Mouse (Mus musculus) ZHBTc4 (cell line): ENCODE measurements around the gene Bola1.
A peak's percentile ranks its signal among the peaks of the same experiment; 100 is the strongest.
"Not testable (repeated sequence)": the region's sequence is repeated elsewhere in the genome, so short reads cannot be mapped to it uniquely, and the experiment has no call there.

Experiments used
- DNase-seq: peaks from one replicate; pipeline ENCODE4 v3.0.0-alpha.2; 2011; ENCODE audit warnings: low read depth, low spot score

Bola1 gene

DNA sequence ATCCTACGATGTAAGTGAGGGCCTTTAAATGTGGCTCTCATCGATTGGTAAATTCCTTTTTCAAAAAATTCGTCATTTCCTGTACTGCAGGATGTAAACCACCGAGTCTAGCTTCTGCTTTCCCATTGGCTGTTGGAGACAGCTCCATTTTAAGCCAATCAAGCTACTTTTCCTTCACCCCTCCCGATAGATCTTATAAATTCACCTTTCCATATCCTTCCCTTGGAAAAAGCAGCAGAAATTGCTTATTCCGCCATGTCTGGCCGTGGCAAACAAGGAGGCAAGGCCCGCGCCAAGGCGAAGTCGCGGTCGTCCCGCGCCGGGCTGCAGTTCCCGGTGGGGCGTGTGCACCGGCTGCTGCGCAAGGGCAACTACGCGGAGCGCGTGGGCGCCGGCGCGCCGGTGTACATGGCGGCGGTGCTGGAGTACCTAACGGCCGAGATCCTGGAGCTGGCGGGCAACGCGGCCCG lies at the start of gene Bola1, which contains the start of gene Hist2h2ab:
Bola1 (minus strand) TSS at position 49 of the 470 bp plus-strand sequence.
Hist2h2ab (plus strand) TSS at position 205 of the 470 bp plus-strand sequence.
- DNase-seq: peak; percentile 84

DNA sequence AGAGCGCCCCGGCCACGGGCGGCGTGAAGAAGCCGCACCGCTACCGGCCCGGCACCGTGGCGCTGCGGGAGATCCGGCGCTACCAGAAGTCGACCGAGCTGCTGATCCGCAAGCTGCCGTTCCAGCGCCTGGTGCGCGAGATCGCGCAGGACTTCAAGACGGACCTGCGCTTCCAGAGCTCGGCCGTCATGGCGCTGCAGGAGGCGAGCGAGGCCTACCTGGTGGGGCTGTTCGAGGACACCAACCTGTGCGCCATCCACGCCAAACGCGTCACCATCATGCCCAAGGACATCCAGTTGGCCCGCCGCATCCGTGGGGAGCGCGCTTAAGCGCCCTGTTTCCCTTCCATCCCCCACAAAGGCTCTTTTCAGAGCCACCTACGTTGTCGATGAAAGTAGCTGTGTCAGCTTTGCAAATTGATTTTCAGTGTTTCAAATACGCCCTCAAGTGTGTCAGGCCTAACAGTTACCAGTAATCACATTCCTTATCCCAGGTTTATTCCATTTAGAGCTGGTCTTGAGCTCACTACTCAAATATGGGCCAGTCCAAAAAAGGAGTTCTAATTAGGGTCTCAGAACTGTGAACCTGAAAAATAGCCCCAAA lies 49.4 kb upstream of the Bola1 start:
- DNase-seq: not testable (repeated sequence)

DNA sequence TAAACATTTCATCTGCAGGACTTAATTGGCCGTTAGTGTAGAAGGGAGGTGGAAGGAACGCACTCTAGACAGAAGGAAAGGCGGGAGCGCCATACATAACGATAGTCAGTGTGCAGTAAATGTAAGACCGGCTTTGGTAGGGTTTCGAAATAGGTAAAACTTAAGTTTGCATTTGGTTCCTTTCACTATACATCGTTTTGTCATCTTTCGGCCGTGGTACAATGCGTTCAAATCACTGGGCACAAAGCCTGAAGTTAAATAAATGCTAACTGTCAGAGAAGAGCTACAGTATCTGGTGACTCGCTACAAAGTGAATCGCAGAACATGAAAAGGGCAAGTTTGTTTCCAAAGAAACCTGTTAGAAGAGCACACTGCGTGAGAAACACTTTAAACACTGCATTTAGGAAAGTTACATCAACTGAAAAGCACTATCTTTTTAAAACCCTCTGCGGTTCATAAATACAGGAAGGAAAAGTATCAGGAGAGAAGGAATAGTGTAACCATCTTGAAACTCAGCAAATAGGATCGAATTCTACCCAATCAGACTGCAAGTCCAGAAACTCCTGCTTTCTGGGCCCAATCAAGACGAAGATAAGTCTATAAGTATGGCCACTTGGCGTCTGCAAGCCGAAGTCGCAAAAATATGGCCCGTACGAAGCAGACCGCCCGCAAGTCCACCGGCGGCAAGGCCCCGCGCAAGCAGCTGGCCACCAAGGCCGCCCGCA lies 48.7 kb upstream of the Bola1 start, which contains the start of gene Hist2h3b:
Hist2h3b (plus strand) TSS at position 604 of the 725 bp plus-strand sequence.
- peak; percentile 87 for DNase-seq

DNA sequence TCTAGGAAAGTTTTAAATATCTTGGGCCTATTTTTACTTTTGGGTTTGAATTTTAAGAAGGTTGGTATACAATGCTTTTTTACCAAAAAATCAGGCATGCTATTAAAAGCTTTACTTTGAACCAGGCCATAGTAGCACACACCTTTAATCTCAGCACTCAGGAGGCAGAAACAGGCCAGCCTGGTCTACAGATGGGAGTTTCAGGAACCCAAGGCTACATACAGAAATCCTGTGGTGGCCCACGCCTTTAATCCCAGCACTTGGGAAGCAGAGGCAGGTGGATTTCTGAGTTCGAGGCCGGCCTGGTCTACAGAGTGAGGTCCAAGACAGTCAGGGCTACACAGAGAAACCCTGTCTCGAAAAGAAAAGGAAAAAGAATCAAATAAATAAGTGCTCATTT lies 48.0 kb upstream of the Bola1 start:
- DNase-seq: no peak

DNA sequence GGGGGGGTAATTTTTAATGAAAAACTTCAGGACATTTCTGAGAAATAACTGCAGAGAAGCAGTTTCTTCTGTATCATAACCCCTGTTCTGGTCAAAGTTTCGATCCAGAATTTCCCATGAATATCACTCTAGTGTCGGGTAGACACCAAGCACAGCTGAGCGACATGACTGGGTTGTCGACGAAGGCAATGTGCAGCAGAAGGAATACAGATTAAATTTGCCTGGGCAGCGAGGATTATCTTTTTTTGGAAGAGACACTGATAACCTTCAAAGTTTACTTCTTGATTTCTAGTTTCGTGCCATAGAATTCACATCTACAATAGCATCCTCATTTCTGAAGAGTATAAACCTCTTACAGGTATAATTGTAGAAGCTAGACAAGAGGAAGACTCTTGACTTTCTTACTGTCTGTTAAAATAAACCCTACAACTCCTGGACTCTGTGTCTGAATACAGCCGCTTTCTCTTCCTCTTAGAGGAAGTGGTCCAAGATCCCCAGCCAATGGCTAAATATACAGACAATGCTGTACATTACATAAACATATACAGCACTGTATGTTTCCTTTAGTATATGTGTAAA lies 46.7 kb upstream of the Bola1 start:
- DNase-seq: no peak

DNA sequence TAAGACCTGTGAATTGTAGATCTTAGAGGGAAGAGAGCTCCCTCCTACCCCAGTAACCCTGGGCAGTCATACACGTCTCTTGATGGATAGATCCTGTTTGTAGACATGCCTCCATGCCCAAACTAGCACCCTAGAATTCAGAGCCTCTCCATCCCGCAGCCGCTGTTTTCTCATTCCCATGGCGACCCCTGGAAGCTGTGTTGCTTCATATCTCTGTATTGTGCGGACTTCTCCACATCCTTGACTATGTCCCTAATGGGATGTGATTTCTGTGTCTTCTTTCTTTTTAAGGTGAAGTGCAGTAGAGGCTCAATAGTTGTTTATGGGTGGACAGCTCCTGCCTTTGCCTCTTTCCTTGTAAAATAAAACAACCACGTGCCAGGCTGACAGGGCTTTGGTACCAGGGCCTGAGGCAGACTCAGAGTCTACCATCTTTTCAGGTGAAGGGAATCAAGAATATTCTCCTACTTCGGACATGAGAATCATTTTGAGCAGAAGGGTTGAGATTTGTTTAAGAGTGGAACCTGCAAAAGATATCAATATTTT lies 45.0 kb upstream of the Bola1 start:
- no peak for DNase-seq

DNA sequence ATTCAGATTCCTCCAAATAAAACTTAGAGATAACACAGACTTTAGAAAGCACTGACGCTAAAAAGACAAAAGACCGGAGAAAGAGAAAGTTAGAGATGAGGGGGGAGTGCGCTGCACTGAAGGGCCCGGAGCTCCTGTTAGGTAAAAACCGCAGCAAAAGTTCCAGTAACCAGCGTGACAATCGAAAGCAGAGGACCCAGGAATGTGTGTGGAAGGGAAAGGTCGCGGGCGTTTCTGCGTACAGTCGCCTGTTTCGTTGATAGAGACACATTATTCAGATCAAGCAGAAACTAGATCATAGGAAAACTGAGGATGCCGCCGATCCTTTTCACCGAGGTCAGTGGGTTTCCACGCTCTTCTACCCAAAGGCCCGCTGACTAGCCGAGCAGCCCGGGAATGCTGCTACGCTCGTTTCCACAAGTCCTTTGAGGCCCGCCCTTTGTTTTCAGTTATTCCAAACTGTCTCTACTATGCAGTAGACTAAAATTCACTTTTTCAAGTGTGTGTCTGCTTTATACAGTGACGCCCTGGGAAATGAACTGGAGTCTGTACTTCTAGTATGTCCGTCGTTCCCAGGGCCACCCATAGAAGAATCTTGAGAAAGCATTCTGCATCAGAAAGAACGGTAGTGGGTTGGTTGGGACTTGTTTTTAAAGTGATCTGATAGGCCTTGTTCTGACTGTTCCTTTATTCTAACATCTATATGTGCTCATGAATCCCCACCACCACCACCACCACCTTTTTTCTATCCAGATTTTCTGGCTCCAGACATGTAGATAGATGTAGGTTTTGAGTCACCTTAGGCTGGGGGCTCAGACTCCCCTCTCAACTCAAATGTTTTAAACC lies 44.3 kb upstream of the Bola1 start:
- peak; percentile 69 for DNase-seq

DNA sequence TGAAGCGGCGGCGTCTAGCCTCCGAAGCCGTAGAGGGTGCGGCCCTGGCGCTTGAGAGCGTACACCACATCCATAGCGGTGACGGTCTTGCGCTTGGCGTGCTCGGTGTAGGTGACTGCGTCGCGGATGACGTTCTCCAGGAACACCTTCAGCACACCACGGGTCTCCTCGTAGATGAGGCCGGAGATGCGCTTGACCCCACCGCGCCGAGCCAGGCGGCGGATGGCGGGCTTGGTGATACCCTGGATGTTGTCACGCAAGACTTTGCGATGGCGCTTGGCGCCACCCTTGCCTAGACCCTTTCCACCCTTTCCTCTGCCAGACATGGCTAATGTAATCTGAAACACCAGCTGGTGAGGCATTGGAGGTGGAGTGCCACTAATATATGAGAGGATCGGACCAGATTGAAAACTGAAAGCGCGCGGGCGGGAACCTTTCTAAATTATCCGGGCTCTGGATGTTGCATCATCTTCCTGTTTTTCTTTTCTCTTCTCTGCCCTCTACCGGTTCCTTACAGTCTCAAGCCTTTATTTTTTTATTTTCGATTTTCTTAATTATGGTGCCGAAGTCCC lies 43.6 kb upstream of the Bola1 start, which contains the start of gene Hist2h4:
Hist2h4 (minus strand) TSS at position 333 of the 572 bp plus-strand sequence.
- DNase-seq: peak; percentile 94

DNA sequence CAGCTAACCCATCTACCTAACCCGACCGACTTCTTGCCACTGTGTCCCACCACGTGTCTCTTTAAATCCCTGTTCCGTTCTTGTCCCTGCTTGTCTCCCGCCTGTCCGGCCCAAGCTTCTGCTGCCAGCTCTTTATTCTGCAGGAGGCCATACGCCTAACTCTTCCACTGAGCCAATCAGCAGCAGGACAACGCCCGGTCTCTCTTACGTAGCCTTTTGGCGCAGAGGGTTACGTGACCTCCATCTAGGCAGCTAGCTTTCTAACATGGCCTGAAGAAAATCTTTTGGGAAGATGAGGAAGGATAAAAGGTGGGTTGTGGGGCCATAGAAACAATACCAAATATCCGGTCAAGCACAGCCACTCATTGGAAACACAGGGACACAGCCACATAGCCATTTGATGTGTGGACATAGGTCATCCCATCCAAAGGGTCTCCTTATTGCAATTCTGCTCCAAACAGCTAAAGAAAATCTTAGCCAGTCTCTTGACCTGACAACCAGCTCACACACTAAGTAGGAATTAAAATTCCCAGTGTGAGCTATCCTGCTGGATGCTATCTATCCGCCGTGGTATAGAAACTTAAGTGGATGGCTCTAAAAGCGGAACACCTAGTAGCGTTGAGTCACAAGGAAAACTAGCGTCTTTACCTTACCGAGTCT lies 42.8 kb upstream of the Bola1 start:
- DNase-seq: peak; percentile 91

DNA sequence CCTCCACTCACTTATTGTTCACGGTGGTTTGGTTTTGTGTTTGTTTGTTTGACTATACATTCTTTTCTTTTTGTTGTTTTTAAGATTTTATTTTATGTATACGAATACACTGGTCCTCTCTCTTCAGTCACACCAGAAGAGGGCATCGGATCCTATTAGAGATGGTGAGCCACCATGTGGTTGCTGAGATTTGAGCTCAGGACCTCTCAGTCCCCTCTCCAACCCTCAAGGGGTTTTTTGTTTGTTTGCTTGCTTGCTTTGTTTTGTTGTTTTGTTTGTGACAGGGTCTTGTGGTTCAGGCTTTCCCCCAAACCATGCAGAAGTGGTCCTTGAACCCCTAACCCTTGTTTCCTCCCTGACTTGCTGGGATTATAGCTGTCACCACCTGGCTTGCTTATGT lies 42.1 kb upstream of the Bola1 start:
- no peak for DNase-seq

DNA sequence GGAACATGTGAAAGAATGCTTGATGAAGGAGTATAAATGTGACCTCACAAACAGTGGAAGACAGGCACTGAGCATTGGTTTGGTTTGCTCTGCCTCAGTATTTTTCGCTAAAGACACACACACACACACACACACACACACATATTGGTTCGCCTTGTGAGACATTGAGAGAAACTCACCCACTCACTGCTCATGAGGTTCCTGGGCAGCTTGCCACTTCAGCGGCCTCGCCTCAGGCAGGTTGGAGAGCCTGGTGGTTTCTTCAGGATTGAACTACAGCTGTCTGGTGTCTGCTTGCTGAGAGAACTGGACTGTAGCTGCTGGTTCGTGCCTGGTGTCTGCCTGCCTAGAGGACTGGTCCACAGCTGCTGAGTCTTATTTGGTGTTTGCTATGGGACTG lies 40.7 kb upstream of the Bola1 start:
- DNase-seq: no peak

DNA sequence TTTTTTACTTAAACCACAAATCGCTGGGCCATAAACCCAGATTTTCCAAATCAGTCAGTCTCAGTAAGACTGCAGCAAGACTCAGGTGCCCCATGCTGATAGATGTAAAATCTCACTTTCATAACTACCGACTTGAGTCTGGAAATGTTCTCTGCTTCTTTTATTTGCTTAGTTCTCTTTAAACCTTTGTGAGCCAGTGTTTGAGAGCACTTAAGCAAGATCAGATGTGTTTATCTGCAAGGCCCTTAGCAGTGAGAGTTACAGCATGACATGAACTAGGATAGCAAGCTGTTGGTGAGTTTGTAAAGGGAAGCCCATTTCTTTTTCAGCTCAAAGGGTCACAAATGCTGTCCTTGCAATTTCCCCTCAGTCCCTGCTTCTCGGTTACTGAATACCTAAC lies 37.7 kb upstream of the Bola1 start:
- DNase-seq: no peak

DNA sequence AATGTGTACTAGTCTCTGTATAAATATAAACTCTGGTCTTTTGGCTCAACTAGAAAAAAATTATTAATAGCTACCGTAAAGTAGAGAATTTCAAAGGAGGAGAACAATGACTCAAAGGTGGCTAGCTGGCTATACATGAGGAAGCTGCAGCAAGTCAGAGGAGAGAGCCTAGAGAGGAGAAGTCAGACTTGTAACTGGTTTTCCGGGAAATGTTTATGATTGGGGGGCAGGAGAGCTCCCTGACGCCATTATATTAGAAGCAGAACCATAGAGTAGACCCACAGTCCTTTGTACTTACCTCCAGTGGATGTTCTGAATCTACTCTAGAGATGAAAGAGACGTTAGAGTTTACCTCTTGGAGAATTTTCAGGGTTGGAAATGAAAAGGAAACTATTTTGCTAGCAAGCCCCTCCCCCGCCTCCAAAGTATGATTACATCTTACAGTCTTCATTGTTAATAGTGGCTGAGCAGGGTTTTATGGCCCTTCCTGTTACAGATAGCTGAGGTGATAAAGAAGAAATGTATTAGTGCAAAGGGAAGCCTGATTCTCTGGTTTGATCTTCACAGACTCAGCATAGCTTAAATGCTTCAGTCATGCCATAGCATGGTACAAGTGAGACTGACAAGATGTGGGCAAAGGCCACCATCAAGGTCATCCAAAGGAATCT lies 36.6 kb upstream of the Bola1 start:
- DNase-seq: no peak

DNA sequence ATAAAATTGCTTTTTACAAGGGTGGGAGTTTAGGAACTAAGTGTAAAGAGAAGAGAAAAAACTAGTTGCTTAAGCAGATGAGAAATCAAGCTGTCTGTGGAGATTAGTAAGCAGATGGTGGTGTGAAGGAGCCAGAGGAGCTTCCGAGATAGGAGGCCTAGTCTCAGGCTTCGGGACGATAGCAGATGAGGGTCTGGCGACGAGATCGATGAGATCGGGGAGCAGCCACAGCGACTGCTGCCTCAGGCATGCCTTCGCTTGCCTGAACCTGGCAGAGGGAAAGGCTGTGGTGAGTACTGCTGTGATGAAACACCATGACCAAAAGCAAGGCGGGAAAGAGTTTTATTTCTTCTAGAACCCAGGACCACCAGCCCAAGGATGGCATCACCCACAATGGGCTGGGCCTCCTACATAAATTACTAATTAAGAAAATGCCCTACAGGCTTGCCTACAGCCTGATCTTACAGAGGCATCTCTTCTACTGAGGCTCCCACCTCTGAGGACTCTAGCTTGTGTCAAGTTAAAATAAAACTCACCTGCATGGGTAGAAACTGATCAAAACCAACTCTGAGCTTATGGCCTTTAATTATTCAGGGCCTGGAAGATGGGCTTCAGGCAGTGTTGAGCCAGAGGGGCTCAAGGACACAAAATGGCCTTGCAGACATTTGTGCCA lies 35.3 kb upstream of the Bola1 start:
- peak; percentile 87 for DNase-seq

DNA sequence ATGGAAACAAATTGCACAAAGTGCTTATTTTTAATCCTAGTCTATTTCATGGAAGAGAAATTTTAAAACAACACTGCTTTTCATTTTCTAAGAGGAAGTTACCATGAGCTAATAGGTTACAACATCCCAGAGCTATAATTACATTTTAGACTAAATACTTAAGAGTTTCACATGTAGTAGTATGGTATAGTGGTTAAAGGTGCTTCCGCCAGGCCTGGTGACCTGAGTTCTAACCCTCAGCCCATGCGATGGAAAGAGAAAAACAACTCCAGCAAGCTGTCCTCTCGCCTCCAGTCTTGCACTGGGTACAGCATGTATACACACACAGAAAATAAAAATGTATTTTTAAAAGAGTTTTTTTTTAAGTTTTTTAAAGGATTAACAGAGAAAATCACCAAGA lies 32.3 kb upstream of the Bola1 start:
- DNase-seq: no peak

DNA sequence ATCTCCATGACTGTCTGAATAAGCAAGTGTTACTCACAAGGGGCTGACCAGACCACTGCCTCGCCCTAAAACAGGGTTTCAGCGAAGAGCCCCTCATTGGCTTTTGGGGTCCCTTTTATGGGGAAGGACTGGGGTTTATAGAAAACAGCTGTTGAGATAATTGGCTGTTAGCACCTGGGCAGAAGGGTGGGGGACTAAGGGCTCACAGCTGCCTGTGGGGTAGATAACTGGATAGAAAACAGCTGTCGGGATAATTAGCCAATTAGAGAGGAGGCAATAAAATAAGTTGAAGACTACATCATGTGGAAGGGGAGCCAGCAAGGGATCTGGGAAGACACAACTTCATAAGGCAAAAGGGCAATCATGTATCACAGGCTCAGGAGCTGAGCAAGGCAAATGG lies 31.4 kb upstream of the Bola1 start:
- no peak for DNase-seq

DNA sequence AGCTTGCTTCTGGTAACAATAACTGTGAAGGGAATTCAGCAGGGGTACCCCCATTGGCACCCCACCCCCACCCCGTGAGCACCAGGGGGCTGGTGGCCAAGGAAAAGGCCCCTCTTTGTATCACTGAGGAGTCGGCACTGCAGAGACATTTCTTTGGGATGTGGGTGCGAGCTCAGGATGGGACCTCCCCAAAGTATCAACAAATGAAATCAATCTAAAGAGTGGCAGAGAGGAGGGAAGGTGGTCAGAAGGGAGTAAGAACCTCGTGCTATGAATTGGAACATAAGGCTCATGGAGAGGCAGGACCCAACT lies 29.5 kb upstream of the Bola1 start:
- no peak for DNase-seq

DNA sequence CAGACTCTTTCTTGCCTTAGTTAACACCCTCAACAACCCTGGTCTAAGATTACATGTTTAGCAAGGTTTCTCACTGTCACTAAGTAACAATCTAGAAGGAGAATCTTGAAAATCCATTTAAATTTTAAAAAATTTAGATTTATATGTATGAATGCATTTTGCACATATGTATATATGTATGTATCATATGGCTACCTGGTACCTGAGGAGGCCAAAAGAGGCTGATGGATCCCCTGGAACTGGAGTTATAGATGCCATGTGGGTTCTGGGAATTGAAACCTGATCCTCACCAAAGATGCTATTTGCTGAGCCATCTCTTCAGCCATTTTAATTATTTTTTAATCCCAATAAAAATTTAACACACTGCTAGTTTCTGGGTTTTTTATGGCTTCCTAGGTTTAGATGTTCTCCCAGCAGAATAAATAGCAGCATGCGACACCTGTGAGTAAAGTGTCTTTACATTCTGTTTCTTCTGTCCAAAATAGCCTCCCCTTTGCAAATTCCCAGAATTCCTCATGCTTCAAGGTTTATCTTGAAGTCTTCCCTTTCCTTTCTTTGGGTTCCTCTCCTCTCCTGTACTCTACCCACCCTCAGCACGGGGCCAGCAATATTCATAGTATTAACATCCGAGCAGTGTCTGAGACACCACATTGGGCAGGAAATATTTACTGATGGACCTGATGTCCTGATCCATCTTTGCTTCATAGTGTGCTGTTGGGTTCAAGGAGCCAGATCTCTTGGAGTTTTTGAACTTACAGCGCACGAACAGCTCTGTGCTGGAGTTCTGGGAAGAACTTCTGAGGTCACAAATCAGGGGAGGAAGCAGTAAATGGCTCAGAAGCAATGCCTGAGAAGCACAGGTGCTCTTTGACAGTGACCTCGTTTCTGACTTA lies 28.9 kb upstream of the Bola1 start:
- peak; percentile 26 for DNase-seq
